Comparison of ENCODE assay signal across 8 mouse cellular contexts in genomic region chr11:42419791-42420633, GRCm38 (mm10). TPM values are rescaled to one million over a fixed set of nuclear protein-coding genes. Genes with fewer than 3 reads are reported as not detected.
A peak's percentile ranks its signal among the peaks of the same experiment; 100 is the strongest.
DNase-seq lines count a peak whose midpoint lies in the region; ATAC-seq lines count a peak whose summit lies in the region.

No protein-coding gene starts in this region.

- no peaks in the 10 kb centered on the region for H3K9me3 ChIP-seq in kidney, embryonic 15.5 days (replicated peaks)
- H3K9me3 ChIP-seq in midbrain, embryonic 16.5 days (replicated peaks; ENCODE audit: control insufficient read depth, low read length, poor library complexity, severe bottlenecking) = no peaks in the 10 kb centered on the region

- H3K4me3 ChIP-seq in kidney, embryonic 15.5 days (replicated peaks) = peak overlapping the region; percentile 55
- H3K4me3 ChIP-seq in midbrain, embryonic 16.5 days (ENCODE audit: low read depth, low read length) = peak overlapping the region; percentile 62

- no peaks in the 10 kb centered on the region for H3K36me3 ChIP-seq in kidney, embryonic 15.5 days
- H3K36me3 ChIP-seq in midbrain, embryonic 16.5 days (ENCODE audit: control insufficient read depth, insufficient read depth, low read length) = no peaks in the 10 kb centered on the region

- H3K4me1 ChIP-seq in kidney, embryonic 15.5 days = peaks cover 9% of the 10 kb centered on the region
- H3K4me1 ChIP-seq in midbrain, embryonic 16.5 days (ENCODE audit: control insufficient read depth, insufficient read depth, low read length) = peaks cover 25% of the 10 kb centered on the region

- H3K9ac ChIP-seq in kidney, embryonic 15.5 days = 0 out of 2 replicates have a peak overlapping the region, but pooled peaks have one; percentile 26
- H3K9ac ChIP-seq in midbrain, embryonic 16.5 days (ENCODE audit: low read depth, low read length) = peak overlapping the region; percentile 66

- no peak overlapping the region for H3K27ac ChIP-seq in kidney, embryonic 15.5 days
- peak overlapping the region; percentile 96 for H3K27ac ChIP-seq in midbrain, embryonic 16.5 days (ENCODE audit: low read length)

- WGBS in kidney, embryonic 15.5 days = under 1% methylated on average over 27 of the region's 40 CpGs
- 2% methylated on average over 16 of the region's 40 CpGs for WGBS in midbrain, embryonic 16.5 days

- H3K27me3 ChIP-seq in kidney, embryonic 15.5 days = peaks cover 7% of the 10 kb centered on the region; the same call in 1 of the 2 replicates
- H3K27me3 ChIP-seq in midbrain, embryonic 16.5 days (ENCODE audit: control insufficient read depth, insufficient read depth, low read depth, low read length) = no peaks in the 10 kb centered on the region

- peak; percentile 80 for ATAC-seq in kidney, embryonic 15.5 days (replicated peaks; ENCODE audit: low FRiP score)
- ATAC-seq in midbrain, embryonic 16.5 days = peak; percentile 87

- H3K4me2 ChIP-seq in kidney, embryonic 15.5 days = peak overlapping the region; percentile 96
- H3K4me2 ChIP-seq in midbrain, embryonic 16.5 days (ENCODE audit: low read length) = peak overlapping the region; percentile 79

- DNase-seq in kidney, adult 18-20 months = no peak
- DNase-seq in cerebellum, adult 9-10 months = peak; percentile 85
- peak; percentile 44 to 66 for DNase-seq in frontal cortex, adult 2 months (ENCODE audit: extremely low spot score in 1 of 2, low spot score in 1 of 2)
- DNase-seq in layer of hippocampus, postnatal 14 days (ENCODE audit: low spot score in 2 of 2) = peak; percentile 60 to 65
- no peak for DNase-seq in urinary bladder, postnatal 14 days (ENCODE audit: low spot score)
- DNase-seq in spleen, postnatal 10 days (ENCODE audit: low spot score in 2 of 2) = no peak

RNA-seq across cellular contexts. Expression of gene Gabrb2, which starts 0.5 kb away (rescaled TPM):
- 1.3 and 1.4 TPM in 2 replicates for polyA plus RNA-seq in kidney, embryonic 15.5 days (2015; fragmentation: Nextera tagmentation; extraction: Ambion mirVana)
- 35.8 and 39.5 TPM in 2 replicates for polyA plus RNA-seq in frontal cortex, adult 2 months (2012; rRNA removed)
- 100 to 1,000 TPM; 108 to 118 TPM for total RNA-seq in layer of hippocampus, postnatal 14 days (2021)
- 47.4 and 50.8 TPM in 2 replicates for polyA plus RNA-seq in midbrain, embryonic 16.5 days (2015; fragmentation: Nextera tagmentation; extraction: Ambion mirVana)

Comparison
In these comparisons a context has a peak if more than half of its experiments do, and no peak if none do; other contexts are left out.
1. DNase-seq: peak in cerebellum, adult 9-10 months (single experiment), frontal cortex, adult 2 months (2 of 2) and layer of hippocampus, postnatal 14 days (2 of 2); none in kidney, adult 18-20 months (single experiment), urinary bladder, postnatal 14 days (single experiment) and spleen, postnatal 10 days (0 of 2).
2. RNA of gene Gabrb2, which starts 0.5 kb away (polyA plus RNA-seq): 47.4 to 50.8 TPM in midbrain, embryonic 16.5 days and 35.8 to 39.5 TPM in frontal cortex, adult 2 months; 1.3 to 1.4 TPM in kidney, embryonic 15.5 days; every median in the first group is over 10 times any median in the second.